Mouse (Mus musculus): ENCODE measurements around the gene Hdhd3.

Hdhd3 gene

GRCm38 (mm10) chr4:62503374-62503970 is at the start of gene Hdhd3:
Gene Hdhd3 (minus strand): TSS chr4:62503467.
- no peak for DNase-seq (ENCODE audit: low spot score in 2 of 2)

- no peak for DNase-seq (ENCODE audit: low spot score in 2 of 2)
These were observed 48.7 kb upstream of the Hdhd3 start for GRCm38 (mm10) chr4:62551966-62552365.

- DNase-seq (ENCODE audit: low spot score in 2 of 2): no peak
These were observed 41.5 kb upstream of the Hdhd3 start for GRCm38 (mm10) chr4:62544801-62545200.

GRCm38 (mm10) chr4:62543782-62544181 is 40.5 kb upstream of the Hdhd3 start:
- no peak for DNase-seq (ENCODE audit: low spot score in 2 of 2)

- no peak for DNase-seq (ENCODE audit: low spot score in 2 of 2)
These were observed 38.5 kb upstream of the Hdhd3 start for GRCm38 (mm10) chr4:62541802-62542201.

- no peak for DNase-seq (ENCODE audit: low spot score in 2 of 2)
These were observed 30.5 kb upstream of the Hdhd3 start for GRCm38 (mm10) chr4:62533729-62534128.

GRCm38 (mm10) chr4:62527655-62528054 is 24.4 kb upstream of the Hdhd3 start:
- DNase-seq (ENCODE audit: low spot score in 2 of 2): no peak

GRCm38 (mm10) chr4:62526256-62526655 is 23.0 kb upstream of the Hdhd3 start:
- no peak for DNase-seq (ENCODE audit: low spot score in 2 of 2)

GRCm38 (mm10) chr4:62525489-62525811 is 22.2 kb upstream of the Hdhd3 start:
- DNase-seq (ENCODE audit: low spot score in 2 of 2): no peak

- DNase-seq (ENCODE audit: low spot score in 2 of 2): peak; percentile 97 to 99
These were observed 21.6 kb upstream of the Hdhd3 start, which contains the start of the genes Pole3 and 4933430I17Rik for GRCm38 (mm10) chr4:62524651-62525488. Gene Pole3 (minus strand): TSS chr4:62525068. Gene 4933430I17Rik (plus strand): TSS chr4:62525369.

GRCm38 (mm10) chr4:62520892-62521400 is 17.7 kb upstream of the Hdhd3 start:
- DNase-seq (ENCODE audit: low spot score in 2 of 2): no peak

GRCm38 (mm10) chr4:62519849-62520233 is 16.6 kb upstream of the Hdhd3 start, which contains the start of gene Alad:
Gene Alad (minus strand): TSS chr4:62519918.
- peak; percentile 86 to 87 for DNase-seq (ENCODE audit: low spot score in 2 of 2)

- no peak for DNase-seq (ENCODE audit: low spot score in 2 of 2)
These were observed 16.0 kb upstream of the Hdhd3 start for GRCm38 (mm10) chr4:62519122-62519848.

- peak in 1 of 2 experiments; percentile 34 for DNase-seq (ENCODE audit: low spot score in 2 of 2)
These were observed 15.3 kb upstream of the Hdhd3 start for GRCm38 (mm10) chr4:62518416-62519121.

- no peak for DNase-seq (ENCODE audit: low spot score in 2 of 2)
These were observed 14.5 kb upstream of the Hdhd3 start for GRCm38 (mm10) chr4:62517538-62518415.

GRCm38 (mm10) chr4:62517046-62517445 is 13.8 kb upstream of the Hdhd3 start:
- no peak for DNase-seq (ENCODE audit: low spot score in 2 of 2)

GRCm38 (mm10) chr4:62516579-62516978 is 13.3 kb upstream of the Hdhd3 start:
- DNase-seq (ENCODE audit: low spot score in 2 of 2): no peak

GRCm38 (mm10) chr4:62516079-62516478 is 12.8 kb upstream of the Hdhd3 start:
- no peak for DNase-seq (ENCODE audit: low spot score in 2 of 2)

- DNase-seq (ENCODE audit: low spot score in 2 of 2): no peak
These were observed 12.2 kb upstream of the Hdhd3 start for GRCm38 (mm10) chr4:62515490-62515889.

GRCm38 (mm10) chr4:62514995-62515394 is 11.7 kb upstream of the Hdhd3 start:
- DNase-seq (ENCODE audit: low spot score in 2 of 2): no peak

All from urinary bladder, postnatal 4 days (tissue).